Mouse (Mus musculus) T-cell, adult 2 months (primary cell): ENCODE measurements around the gene Hist2h3b.
"Not testable (repeated sequence)": the region's sequence is repeated elsewhere in the genome, so short reads cannot be mapped to it uniquely, and the experiment has no call there.

Experiments used
- DNase-seq: peaks from one replicate; pipeline ENCODE4 v3.0.0; 2022; ENCODE audit warnings: low spot score

The Hist2h3b gene

GRCm38 (mm10) chr3:96238954-96239793, 29.3 kb upstream of the Hist2h3b start, which contains the start of gene Hist2h3c2:
Hist2h3c2 (minus strand) TSS chr3:96239127.
- peak; percentile 45 for DNase-seq

- DNase-seq = peak; percentile 86
These were observed 28.3 kb upstream of the Hist2h3b start, which contains the start of gene Hist2h2aa2 for GRCm38 (mm10) chr3:96239949-96240798. Hist2h2aa2 (minus strand) TSS chr3:96240276.

DNA sequence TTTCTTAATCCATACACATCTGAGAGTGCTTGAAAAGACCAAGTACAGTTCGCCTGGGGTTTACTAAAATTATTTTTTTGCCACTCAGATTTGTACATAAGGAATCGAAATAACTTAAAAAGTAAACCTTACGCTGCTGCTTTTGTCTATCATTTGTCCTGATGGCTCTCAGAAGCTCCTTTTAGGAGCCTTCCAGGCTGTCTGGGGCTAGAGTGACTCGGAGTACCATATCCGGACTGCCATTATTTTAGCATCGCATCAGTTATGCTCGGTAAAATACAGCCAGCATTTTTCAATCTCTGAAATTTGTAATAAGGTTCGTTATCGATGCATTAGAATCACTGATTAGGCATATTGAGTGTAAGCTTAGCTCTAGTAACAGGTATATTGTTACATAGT, 27.7 kb upstream of the Hist2h3b start:
- DNase-seq = no peak

GRCm38 (mm10) chr3:96243921-96244572, 24.4 kb upstream of the Hist2h3b start:
- no peak for DNase-seq

DNA sequence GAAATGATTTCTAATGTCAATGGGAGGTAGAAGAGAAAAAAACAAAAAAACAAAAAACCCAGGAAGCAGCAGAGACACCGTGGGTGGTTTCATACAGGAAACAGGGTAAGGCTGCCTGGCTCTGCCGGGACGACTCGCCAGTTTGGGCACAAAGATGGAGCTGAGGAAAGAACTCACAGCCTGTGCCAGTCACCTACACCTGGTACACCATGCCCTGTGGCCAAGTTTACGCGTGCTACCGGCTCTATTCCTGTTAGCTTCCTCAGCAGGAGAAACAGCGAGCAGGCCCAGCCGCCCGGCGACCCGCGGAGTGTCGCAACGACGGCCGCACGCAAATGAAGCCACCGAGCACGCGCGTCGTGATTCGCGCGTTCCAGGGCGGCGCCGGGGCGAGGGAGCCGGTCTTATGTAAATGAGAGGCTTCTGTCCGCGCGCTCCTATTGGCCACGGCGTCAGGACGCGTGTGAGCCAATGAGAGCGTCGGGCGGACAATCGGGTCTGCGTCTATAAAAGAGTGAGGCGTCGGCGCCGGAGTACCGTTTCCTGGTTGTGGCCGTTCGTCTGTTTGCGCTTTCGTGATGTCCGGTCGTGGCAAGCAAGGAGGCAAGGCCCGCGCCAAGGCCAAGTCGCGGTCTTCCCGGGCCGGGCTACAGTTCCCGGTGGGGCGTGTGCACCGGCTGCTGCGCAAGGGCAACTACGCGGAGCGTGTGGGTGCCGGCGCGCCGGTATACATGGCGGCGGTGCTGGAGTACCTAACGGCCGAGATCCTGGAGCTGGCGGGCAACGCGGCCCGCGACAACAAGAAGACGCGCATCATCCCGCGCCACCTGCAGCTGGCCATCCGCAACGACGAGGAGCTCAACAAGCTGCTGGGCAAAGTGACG, 23.2 kb upstream of the Hist2h3b start, which contains the start of gene Hist2h2aa1:
Gene Hist2h2aa1, plus strand, starts transcription at position 495 of the 884 bp plus-strand sequence.
- DNase-seq = peak; percentile 82

- DNase-seq = not testable (repeated sequence)
These were observed 22.4 kb upstream of the Hist2h3b start for GRCm38 (mm10) chr3:96246018-96246417.

GRCm38 (mm10) chr3:96246427-96246856, 22.0 kb upstream of the Hist2h3b start, which contains the start of gene Hist2h3c1:
Hist2h3c1 (plus strand) TSS chr3:96246685.
- DNase-seq = not testable (repeated sequence)

GRCm38 (mm10) chr3:96247356-96248140, 20.9 kb upstream of the Hist2h3b start:
- no peak for DNase-seq

DNA sequence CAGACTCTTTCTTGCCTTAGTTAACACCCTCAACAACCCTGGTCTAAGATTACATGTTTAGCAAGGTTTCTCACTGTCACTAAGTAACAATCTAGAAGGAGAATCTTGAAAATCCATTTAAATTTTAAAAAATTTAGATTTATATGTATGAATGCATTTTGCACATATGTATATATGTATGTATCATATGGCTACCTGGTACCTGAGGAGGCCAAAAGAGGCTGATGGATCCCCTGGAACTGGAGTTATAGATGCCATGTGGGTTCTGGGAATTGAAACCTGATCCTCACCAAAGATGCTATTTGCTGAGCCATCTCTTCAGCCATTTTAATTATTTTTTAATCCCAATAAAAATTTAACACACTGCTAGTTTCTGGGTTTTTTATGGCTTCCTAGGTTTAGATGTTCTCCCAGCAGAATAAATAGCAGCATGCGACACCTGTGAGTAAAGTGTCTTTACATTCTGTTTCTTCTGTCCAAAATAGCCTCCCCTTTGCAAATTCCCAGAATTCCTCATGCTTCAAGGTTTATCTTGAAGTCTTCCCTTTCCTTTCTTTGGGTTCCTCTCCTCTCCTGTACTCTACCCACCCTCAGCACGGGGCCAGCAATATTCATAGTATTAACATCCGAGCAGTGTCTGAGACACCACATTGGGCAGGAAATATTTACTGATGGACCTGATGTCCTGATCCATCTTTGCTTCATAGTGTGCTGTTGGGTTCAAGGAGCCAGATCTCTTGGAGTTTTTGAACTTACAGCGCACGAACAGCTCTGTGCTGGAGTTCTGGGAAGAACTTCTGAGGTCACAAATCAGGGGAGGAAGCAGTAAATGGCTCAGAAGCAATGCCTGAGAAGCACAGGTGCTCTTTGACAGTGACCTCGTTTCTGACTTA, 20.1 kb upstream of the Hist2h3b start:
- no peak for DNase-seq

GRCm38 (mm10) chr3:96249034-96249345, 19.5 kb upstream of the Hist2h3b start:
- no peak for DNase-seq

GRCm38 (mm10) chr3:96250890-96251289, 17.6 kb upstream of the Hist2h3b start:
- no peak for DNase-seq

GRCm38 (mm10) chr3:96251787-96252186, 16.7 kb upstream of the Hist2h3b start:
- no peak for DNase-seq

DNA sequence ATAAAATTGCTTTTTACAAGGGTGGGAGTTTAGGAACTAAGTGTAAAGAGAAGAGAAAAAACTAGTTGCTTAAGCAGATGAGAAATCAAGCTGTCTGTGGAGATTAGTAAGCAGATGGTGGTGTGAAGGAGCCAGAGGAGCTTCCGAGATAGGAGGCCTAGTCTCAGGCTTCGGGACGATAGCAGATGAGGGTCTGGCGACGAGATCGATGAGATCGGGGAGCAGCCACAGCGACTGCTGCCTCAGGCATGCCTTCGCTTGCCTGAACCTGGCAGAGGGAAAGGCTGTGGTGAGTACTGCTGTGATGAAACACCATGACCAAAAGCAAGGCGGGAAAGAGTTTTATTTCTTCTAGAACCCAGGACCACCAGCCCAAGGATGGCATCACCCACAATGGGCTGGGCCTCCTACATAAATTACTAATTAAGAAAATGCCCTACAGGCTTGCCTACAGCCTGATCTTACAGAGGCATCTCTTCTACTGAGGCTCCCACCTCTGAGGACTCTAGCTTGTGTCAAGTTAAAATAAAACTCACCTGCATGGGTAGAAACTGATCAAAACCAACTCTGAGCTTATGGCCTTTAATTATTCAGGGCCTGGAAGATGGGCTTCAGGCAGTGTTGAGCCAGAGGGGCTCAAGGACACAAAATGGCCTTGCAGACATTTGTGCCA, 13.6 kb upstream of the Hist2h3b start:
- DNase-seq = no peak

DNA sequence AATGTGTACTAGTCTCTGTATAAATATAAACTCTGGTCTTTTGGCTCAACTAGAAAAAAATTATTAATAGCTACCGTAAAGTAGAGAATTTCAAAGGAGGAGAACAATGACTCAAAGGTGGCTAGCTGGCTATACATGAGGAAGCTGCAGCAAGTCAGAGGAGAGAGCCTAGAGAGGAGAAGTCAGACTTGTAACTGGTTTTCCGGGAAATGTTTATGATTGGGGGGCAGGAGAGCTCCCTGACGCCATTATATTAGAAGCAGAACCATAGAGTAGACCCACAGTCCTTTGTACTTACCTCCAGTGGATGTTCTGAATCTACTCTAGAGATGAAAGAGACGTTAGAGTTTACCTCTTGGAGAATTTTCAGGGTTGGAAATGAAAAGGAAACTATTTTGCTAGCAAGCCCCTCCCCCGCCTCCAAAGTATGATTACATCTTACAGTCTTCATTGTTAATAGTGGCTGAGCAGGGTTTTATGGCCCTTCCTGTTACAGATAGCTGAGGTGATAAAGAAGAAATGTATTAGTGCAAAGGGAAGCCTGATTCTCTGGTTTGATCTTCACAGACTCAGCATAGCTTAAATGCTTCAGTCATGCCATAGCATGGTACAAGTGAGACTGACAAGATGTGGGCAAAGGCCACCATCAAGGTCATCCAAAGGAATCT, 12.4 kb upstream of the Hist2h3b start:
- DNase-seq = no peak

DNA sequence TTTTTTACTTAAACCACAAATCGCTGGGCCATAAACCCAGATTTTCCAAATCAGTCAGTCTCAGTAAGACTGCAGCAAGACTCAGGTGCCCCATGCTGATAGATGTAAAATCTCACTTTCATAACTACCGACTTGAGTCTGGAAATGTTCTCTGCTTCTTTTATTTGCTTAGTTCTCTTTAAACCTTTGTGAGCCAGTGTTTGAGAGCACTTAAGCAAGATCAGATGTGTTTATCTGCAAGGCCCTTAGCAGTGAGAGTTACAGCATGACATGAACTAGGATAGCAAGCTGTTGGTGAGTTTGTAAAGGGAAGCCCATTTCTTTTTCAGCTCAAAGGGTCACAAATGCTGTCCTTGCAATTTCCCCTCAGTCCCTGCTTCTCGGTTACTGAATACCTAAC, 11.3 kb upstream of the Hist2h3b start:
- no peak for DNase-seq

- DNase-seq = no peak
These were observed 8.2 kb upstream of the Hist2h3b start for GRCm38 (mm10) chr3:96260220-96260619.

- DNase-seq = no peak
These were observed 6.8 kb upstream of the Hist2h3b start for GRCm38 (mm10) chr3:96261623-96262022.

GRCm38 (mm10) chr3:96262216-96262875, 6.1 kb upstream of the Hist2h3b start:
- DNase-seq = peak; percentile 69
